Mouse (Mus musculus) cerebellum, postnatal 36 days (tissue): ENCODE measurements around the gene Kif6.

ENCODE experiments used
- DNase-seq, 2 experiments: peaks; one replicate each; pipeline ENCODE4 v3.0.0; 2021 to 2022; ENCODE audit warnings: mixed read lengths in 2 of 2

The Kif6 gene

GRCm38 (mm10) chr17:49668296-49668695 is 53.4 kb downstream of the Kif6 start:
- no peak for DNase-seq

- DNase-seq = no peak
Observed at GRCm38 (mm10) chr17:49671921-49672339, 57.0 kb downstream of the Kif6 start.

GRCm38 (mm10) chr17:49672421-49672820 is 57.5 kb downstream of the Kif6 start:
- DNase-seq = no peak

- DNase-seq = no peak
Observed at GRCm38 (mm10) chr17:49675629-49676028, 60.7 kb downstream of the Kif6 start.

- no peak for DNase-seq
Observed at GRCm38 (mm10) chr17:49681410-49681809, 66.5 kb downstream of the Kif6 start.

GRCm38 (mm10) chr17:49684146-49684545 is 69.2 kb downstream of the Kif6 start:
- DNase-seq = no peak

GRCm38 (mm10) chr17:49690607-49691454 is 75.9 kb downstream of the Kif6 start:
- DNase-seq = no peak

- DNase-seq = no peak
Observed at GRCm38 (mm10) chr17:49691455-49691805, 76.5 kb downstream of the Kif6 start.

- DNase-seq = no peak
Observed at GRCm38 (mm10) chr17:49693206-49693605, 78.3 kb downstream of the Kif6 start.

- DNase-seq = no peak
Observed at GRCm38 (mm10) chr17:49697220-49697619, 82.3 kb downstream of the Kif6 start.

- DNase-seq = peak in 1 of 2 experiments; percentile 13
Observed at GRCm38 (mm10) chr17:49703492-49704249, 88.7 kb downstream of the Kif6 start.

GRCm38 (mm10) chr17:49709192-49709591 is 94.3 kb downstream of the Kif6 start:
- no peak for DNase-seq

- DNase-seq = no peak
Observed at GRCm38 (mm10) chr17:49710101-49710630, 95.2 kb downstream of the Kif6 start.

GRCm38 (mm10) chr17:49726206-49726605 is 111.3 kb downstream of the Kif6 start:
- no peak for DNase-seq

- DNase-seq = no peak
Observed at GRCm38 (mm10) chr17:49726976-49727375, 112.0 kb downstream of the Kif6 start.

GRCm38 (mm10) chr17:49727428-49728045 is 112.6 kb downstream of the Kif6 start:
- DNase-seq = no peak

- DNase-seq = no peak
Observed at GRCm38 (mm10) chr17:49729856-49730255, 114.9 kb downstream of the Kif6 start.

GRCm38 (mm10) chr17:49732706-49733105 is 117.8 kb downstream of the Kif6 start:
- no peak for DNase-seq

GRCm38 (mm10) chr17:49734079-49734478 is 119.1 kb downstream of the Kif6 start:
- no peak for DNase-seq

- no peak for DNase-seq
Observed at GRCm38 (mm10) chr17:49734776-49735175, 119.8 kb downstream of the Kif6 start.

GRCm38 (mm10) chr17:49736364-49736763 is 121.4 kb downstream of the Kif6 start:
- DNase-seq = no peak

- DNase-seq = no peak
Observed at GRCm38 (mm10) chr17:49737217-49737774, 122.4 kb downstream of the Kif6 start.

GRCm38 (mm10) chr17:49738351-49738750 is 123.4 kb downstream of the Kif6 start:
- DNase-seq = no peak
